ENCODE assay signal across 12 mouse cellular contexts in genomic region chr10:97159396-97159760, GRCm38 (mm10).
DNase-seq lines count a peak whose midpoint lies in the region; ATAC-seq and TF ChIP-seq lines count a peak whose summit lies in the region.
"Had no signal": no experiment of that assay in that cellular context is flagged by ENCODE, and none has a peak within 500 bp of the region (broad histone marks: within the 10 kb centered on the region; RNA-seq: fewer than 3 reads in every experiment).

No protein-coding gene starts in this region.

- ATAC-seq in intestine, embryonic 16.5 days = no peak
- ATAC-seq in intestine, embryonic 15.5 days = no peak
- ATAC-seq in hindbrain, embryonic 12.5 days (ENCODE audit: low FRiP score) = peak; percentile 51; the same call in 1 of the 2 replicates

- peaks cover 3% of the 10 kb centered on the region; the same call in 1 of the 2 replicates for H3K4me1 ChIP-seq in intestine, embryonic 16.5 days (ENCODE audit: control insufficient read depth, insufficient read depth, low read length)
- no peaks in the 10 kb centered on the region for H3K4me1 ChIP-seq in intestine, embryonic 15.5 days (replicated peaks)
- peaks cover 12% of the 10 kb centered on the region; the same call in 1 of the 2 replicates for H3K4me1 ChIP-seq in hindbrain, embryonic 12.5 days
- no peaks in the 10 kb centered on the region for H3K4me1 ChIP-seq in olfactory bulb, adult 2 months (ENCODE audit: control insufficient read depth, insufficient read depth, low read length)
- no peaks in the 10 kb centered on the region for H3K4me1 ChIP-seq in thymus, adult 2 months (replicated peaks; ENCODE audit: control insufficient read depth, insufficient read depth, low read length)
- H3K4me1 ChIP-seq: embryonic facial prominence, embryonic 10.5 days had no signal

- H3K4me2 ChIP-seq in intestine, embryonic 16.5 days (ENCODE audit: low read depth, low read length) = no peak overlapping the region
- no peak overlapping the region for H3K4me2 ChIP-seq in intestine, embryonic 15.5 days (replicated peaks)
- H3K4me2 ChIP-seq in hindbrain, embryonic 12.5 days (replicated peaks) = no peak overlapping the region

- WGBS in intestine, embryonic 16.5 days = 69% methylated on average over 1 of the region's 1 CpGs
- 70% methylated on average over 1 of the region's 1 CpGs for WGBS in intestine, embryonic 15.5 days
- WGBS in hindbrain, embryonic 12.5 days = 45% methylated on average over 1 of the region's 1 CpGs
- 65% methylated on average over 1 of the region's 1 CpGs for WGBS in olfactory bulb, adult 2 months
- 89% methylated on average over 1 of the region's 1 CpGs for WGBS in thymus, adult 2 months

- H3K27ac ChIP-seq in intestine, embryonic 16.5 days (ENCODE audit: low read length) = peak overlapping the region; percentile 41; the same call in 1 of the 2 replicates
- no peak overlapping the region for H3K27ac ChIP-seq in intestine, embryonic 15.5 days
- H3K27ac ChIP-seq in hindbrain, embryonic 12.5 days = peak overlapping the region; percentile 58
- H3K27ac ChIP-seq in olfactory bulb, adult 2 months (ENCODE audit: insufficient read depth, low read depth, low read length) = peak overlapping the region; percentile 79
- no peak overlapping the region for H3K27ac ChIP-seq in thymus, adult 2 months (ENCODE audit: control insufficient read depth, insufficient read depth, low read length)
- H3K27ac ChIP-seq: embryonic facial prominence, embryonic 10.5 days; stomach, postnatal 0 days had no signal

- peak; percentile 86 for DNase-seq in cerebellum, adult 9-11 months
- DNase-seq in thymus, adult 2 months = no peak
- DNase-seq in kidney, adult 9 months = no peak
- no peak for DNase-seq in thymus, postnatal 14 days
- DNase-seq: gastrocnemius, postnatal 10 days; lung, postnatal 10 days had no signal

- H3K9ac ChIP-seq in intestine, embryonic 16.5 days (ENCODE audit: low read depth, low read length) = no peak overlapping the region
- no peak overlapping the region for H3K9ac ChIP-seq in intestine, embryonic 15.5 days
- no peak overlapping the region for H3K9ac ChIP-seq in hindbrain, embryonic 12.5 days

- no peaks in the 10 kb centered on the region for H3K9me3 ChIP-seq in intestine, embryonic 16.5 days (ENCODE audit: control insufficient read depth, low read length)
- no peaks in the 10 kb centered on the region for H3K9me3 ChIP-seq in intestine, embryonic 15.5 days
- H3K9me3 ChIP-seq in hindbrain, embryonic 12.5 days (replicated peaks) = no peaks in the 10 kb centered on the region
- H3K9me3 ChIP-seq: embryonic facial prominence, embryonic 10.5 days had no signal

- H3K27me3 ChIP-seq in intestine, embryonic 16.5 days (replicated peaks; ENCODE audit: control insufficient read depth, insufficient read depth, low read length) = no peaks in the 10 kb centered on the region
- H3K27me3 ChIP-seq in intestine, embryonic 15.5 days (replicated peaks) = no peaks in the 10 kb centered on the region
- H3K27me3 ChIP-seq in hindbrain, embryonic 12.5 days = no peaks in the 10 kb centered on the region
- H3K27me3 ChIP-seq in thymus, adult 2 months (ENCODE audit: control insufficient read depth, insufficient read depth, low read length) = no peaks in the 10 kb centered on the region

- no peaks in the 10 kb centered on the region for H3K36me3 ChIP-seq in intestine, embryonic 16.5 days (ENCODE audit: control insufficient read depth, insufficient read depth, low read length)
- no peaks in the 10 kb centered on the region for H3K36me3 ChIP-seq in intestine, embryonic 15.5 days
- H3K36me3 ChIP-seq in hindbrain, embryonic 12.5 days = no peaks in the 10 kb centered on the region
- no peaks in the 10 kb centered on the region for H3K36me3 ChIP-seq in thymus, adult 2 months (ENCODE audit: control insufficient read depth, insufficient read depth, low read length)
- H3K36me3 ChIP-seq: embryonic facial prominence, embryonic 10.5 days had no signal

- no peak for TF ChIP-seq POLR2A in olfactory bulb, adult 2 months (IDR thresholded peaks at IDR 0.05; ENCODE audit: insufficient read depth, low read depth, low read length)
- no peak for TF ChIP-seq POLR2A in thymus, adult 2 months (IDR thresholded peaks at IDR 0.05; ENCODE audit: control insufficient read depth, extremely low read depth, insufficient read depth, low read length, poor library complexity)

- no peak for TF ChIP-seq CTCF in olfactory bulb, adult 2 months (IDR thresholded peaks at IDR 0.05; ENCODE audit: insufficient read depth, low read depth, low read length)
- TF ChIP-seq CTCF in thymus, adult 2 months (IDR thresholded peaks at IDR 0.05; ENCODE audit: borderline replicate concordance, control insufficient read depth, extremely low read depth, insufficient read depth, low read length, poor library complexity) = no peak

- H3K4me3 ChIP-seq in intestine, embryonic 16.5 days (ENCODE audit: low read length) = no peak overlapping the region
- no peak overlapping the region for H3K4me3 ChIP-seq in intestine, embryonic 15.5 days (replicated peaks)
- H3K4me3 ChIP-seq in hindbrain, embryonic 12.5 days = no peak overlapping the region
- H3K4me3 ChIP-seq in olfactory bulb, adult 2 months (ENCODE audit: insufficient read depth, low read depth, low read length) = no peak overlapping the region
- no peak overlapping the region for H3K4me3 ChIP-seq in thymus, adult 2 months (ENCODE audit: control insufficient read depth, insufficient read depth, low read length)
- H3K4me3 ChIP-seq: embryonic facial prominence, embryonic 10.5 days had no signal

Comparison
In these comparisons a context has a peak if more than half of its experiments do, and no peak if none do; other contexts are left out.
1. H3K27ac ChIP-seq: peak in intestine, embryonic 16.5 days (single experiment), hindbrain, embryonic 12.5 days (single experiment) and olfactory bulb, adult 2 months (single experiment); none in intestine, embryonic 15.5 days (single experiment) and thymus, adult 2 months (single experiment).